Mouse (Mus musculus) G1E (cell line): ENCODE data around the gene Cisd1. TPM values are rescaled to one million over a fixed set of nuclear protein-coding genes. Genes with fewer than 3 reads are reported as not detected.

Experiments used
- ATAC-seq: 2 replicates; pipeline ENCODE4 v1.8.0; 2016; ENCODE audit warnings: mild to moderate bottlenecking; ENCODE audit not compliant: insufficient number of reproducible peaks, poor library complexity, low FRiP score, severe bottlenecking; ENCODE audit errors: extremely low read depth
- DNase-seq: peaks from one replicate; pipeline ENCODE4 v3.0.0; 2012; ENCODE audit warnings: low spot score
- H3K27me3 ChIP-seq: 2 replicates; pipeline ENCODE4 v1.6.1; 2012; ENCODE audit warnings: mild to moderate bottlenecking, low read length, inconsistent platforms; ENCODE audit not compliant: insufficient read depth
- H3K36me3 ChIP-seq: replicated peaks from 2 replicates; pipeline ENCODE3; 2012; ENCODE audit warnings: mild to moderate bottlenecking, inconsistent platforms
- H3K4me1 ChIP-seq: 2 replicates; pipeline ENCODE4 v1.6.1; 2012; ENCODE audit warnings: low read depth, low read length, inconsistent platforms, mixed read lengths; ENCODE audit not compliant: insufficient read depth
- H3K4me3 ChIP-seq: 2 replicates; pipeline ENCODE4 v1.5.1; 2012; ENCODE audit warnings: low read depth, mild to moderate bottlenecking, inconsistent platforms, low read length, moderate library complexity, mixed read lengths
- H3K9me3 ChIP-seq: replicated peaks from 2 replicates; pipeline ENCODE4 v1.6.1; 2012; ENCODE audit warnings: inconsistent platforms
- CTCF ChIP-seq: IDR thresholded peaks from 2 replicates; pipeline ENCODE4 v1.5.1; 2012; ENCODE audit warnings: low read depth, low read length, inconsistent platforms, mixed read lengths
- GATA1 ChIP-seq: IDR thresholded peaks from 2 replicates; pipeline ENCODE4 v1.6.1; 2012; ENCODE audit warnings: borderline replicate concordance, low read length, inconsistent platforms, mixed read lengths
- GATA2 ChIP-seq: IDR thresholded peaks from 2 replicates; pipeline ENCODE4 v1.6.1; 2012; ENCODE audit warnings: low read depth, low read length, inconsistent platforms, borderline replicate concordance
- POLR2AphosphoS5 ChIP-seq: IDR thresholded peaks from 2 replicates; pipeline ENCODE4 v1.6.1; 2012; ENCODE audit warnings: low read depth, low read length, inconsistent platforms; ENCODE audit not compliant: insufficient replicate concordance
- TAL1 ChIP-seq: conservative IDR thresholded peaks from 2 replicates; pipeline ENCODE4 v1.6.1; 2012; ENCODE audit warnings: low read depth, low read length, inconsistent platforms, mixed read lengths
- polyA plus RNA-seq: library from polyadenylated mRNA; stranded (reverse); fragments of >175 nt; gene quantifications from 2 replicates; pipeline ENCODE4 v1.2.3, GENCODE M21; 2012
- total RNA-seq, 2 experiments: library from RNA; stranded (forward) in 1 of 2; stranded (reverse) in 1 of 2; fragments of 200-1000 nt in 1 of 2; fragments of >200 nt in 1 of 2; fragmentation: Nextera tagmentation in 1 of 2; gene quantifications; 2 replicates each; pipeline ENCODE4 v1.2.3; 2014 to 2017

The Cisd1 gene
- total and polyA plus RNA-seq, 3 experiments = 22.4 to 33.1 (median 30.0) TPM

DNA sequence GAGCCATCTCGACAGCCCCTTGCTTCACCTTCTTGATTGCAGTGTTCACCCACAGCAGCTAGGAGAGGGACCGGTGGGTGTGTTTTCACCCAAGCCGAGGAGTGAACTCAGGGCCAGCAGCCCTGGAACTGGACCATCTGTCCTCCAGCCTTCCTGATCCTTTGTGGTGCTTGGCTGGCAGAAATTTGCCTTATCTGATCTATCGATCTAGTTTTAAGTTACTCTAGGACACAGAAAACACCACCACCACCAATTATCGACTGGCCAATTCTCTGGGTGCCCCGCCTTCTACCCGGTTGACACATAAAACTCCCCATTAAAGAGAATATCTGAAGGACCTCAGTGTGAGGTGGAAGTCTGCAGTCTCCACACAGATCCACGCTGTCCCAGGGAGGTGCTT is 21.1 kb downstream of the Cisd1 start:
- no peak for DNase-seq
- H3K9me3 ChIP-seq = no peaks in the 10 kb centered on the region
- TF ChIP-seq CTCF (no peak), POLR2AphosphoS5 (no peak), TAL1 (no peak), GATA1 (no peak), GATA2 (no peak)
- ATAC-seq = no peak
- peaks cover 10% of the 10 kb centered on the region for H3K36me3 ChIP-seq
- H3K4me3 ChIP-seq = no peak overlapping the region
- no peaks in the 10 kb centered on the region for H3K27me3 ChIP-seq
- peaks cover 3% of the 10 kb centered on the region; the same call in 1 of the 2 replicates for H3K4me1 ChIP-seq

DNA sequence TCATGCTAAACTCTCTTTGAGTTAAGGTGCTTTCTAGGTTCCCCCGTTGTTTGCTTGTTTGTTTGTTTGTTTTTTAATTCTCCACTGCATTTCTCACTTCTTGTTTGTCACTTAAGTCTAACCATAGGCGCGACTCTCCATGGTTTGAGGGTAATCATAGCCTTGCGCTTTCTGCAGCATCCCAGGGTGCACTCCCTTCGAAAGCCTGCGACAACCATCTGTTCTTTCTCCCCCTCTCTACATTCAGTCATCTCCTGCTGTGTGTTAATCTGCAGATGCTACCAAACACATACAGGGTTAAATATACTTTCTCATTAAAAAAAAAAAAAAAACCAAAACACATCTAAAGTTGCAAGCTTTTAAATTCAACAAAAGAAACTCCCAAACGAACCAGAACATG is 28.3 kb downstream of the Cisd1 start:
- H3K27me3 ChIP-seq = 0 out of 2 replicates have a peak, but pooled peaks cover 2% of the 10 kb centered on the region
- no peak for DNase-seq
- H3K4me1 ChIP-seq = no peaks in the 10 kb centered on the region
- no peak overlapping the region for H3K4me3 ChIP-seq
- H3K36me3 ChIP-seq = no peaks in the 10 kb centered on the region
- H3K9me3 ChIP-seq = no peaks in the 10 kb centered on the region
- TF ChIP-seq POLR2AphosphoS5 (no peak), CTCF (no peak), GATA1 (no peak), TAL1 (no peak), GATA2 (no peak)
- ATAC-seq = no peak

- no peak for ATAC-seq
- Histone ChIP-seq H3K4me3 (no peak overlapping the region), H3K4me1 (no peaks in the 10 kb centered on the region), H3K27me3 (0 out of 2 replicates have a peak, but pooled peaks cover 2% of the 10 kb centered on the region), H3K36me3 (no peaks in the 10 kb centered on the region), H3K9me3 (no peaks in the 10 kb centered on the region)
- no peak for DNase-seq
- TF ChIP-seq POLR2AphosphoS5 (no peak), GATA1 (no peak), TAL1 (no peak), CTCF (no peak), GATA2 (no peak)
Measured at GRCm38 (mm10) chr10:71316056-71316455, 28.7 kb downstream of the Cisd1 start.

- DNase-seq (no peak), ATAC-seq (no peak)
- Histone ChIP-seq H3K4me1 (no peaks in the 10 kb centered on the region), H3K9me3 (no peaks in the 10 kb centered on the region), H3K27me3 (0 out of 2 replicates have a peak, but pooled peaks cover 2% of the 10 kb centered on the region), H3K4me3 (no peak overlapping the region), H3K36me3 (no peaks in the 10 kb centered on the region)
- TF ChIP-seq POLR2AphosphoS5 = no peak
- TF ChIP-seq GATA2 = no peak
- TF ChIP-seq TAL1 = no peak
- TF ChIP-seq CTCF = no peak
- no peak for TF ChIP-seq GATA1
Measured at GRCm38 (mm10) chr10:71314596-71314995, 30.2 kb downstream of the Cisd1 start.

GRCm38 (mm10) chr10:71310288-71310687 is 34.5 kb downstream of the Cisd1 start:
- Histone ChIP-seq H3K36me3 (no peaks in the 10 kb centered on the region), H3K4me1 (no peaks in the 10 kb centered on the region; the same call in 1 of the 2 replicates), H3K4me3 (no peak overlapping the region), H3K27me3 (0 out of 2 replicates have a peak, but pooled peaks cover 2% of the 10 kb centered on the region), H3K9me3 (no peaks in the 10 kb centered on the region)
- TF ChIP-seq TAL1 = no peak
- no peak for TF ChIP-seq POLR2AphosphoS5
- no peak for TF ChIP-seq GATA2
- no peak for TF ChIP-seq CTCF
- TF ChIP-seq GATA1 = no peak
- ATAC-seq = no peak
- no peak for DNase-seq

- Histone ChIP-seq H3K9me3 (no peaks in the 10 kb centered on the region), H3K4me3 (no peak overlapping the region), H3K36me3 (no peaks in the 10 kb centered on the region), H3K4me1 (no peaks in the 10 kb centered on the region; the same call in 1 of the 2 replicates), H3K27me3 (no peaks in the 10 kb centered on the region)
- DNase-seq = no peak
- ATAC-seq = no peak
- no peak for TF ChIP-seq GATA2
- TF ChIP-seq CTCF = no peak
- no peak for TF ChIP-seq POLR2AphosphoS5
- no peak for TF ChIP-seq GATA1
- TF ChIP-seq TAL1 = no peak
Measured at GRCm38 (mm10) chr10:71308199-71308598, 36.6 kb downstream of the Cisd1 start.
